Mouse (Mus musculus) G1E (cell line): ENCODE measurements at regions not wholly inside any gene's neighbourhood (a gene's known extent, or its start where the extent isn't known, plus 50 kb on each side); places are given as distances from the start of the nearest gene placed in this dataset.

Source experiments
- CTCF ChIP-seq: IDR thresholded peaks from 2 replicates; pipeline ENCODE4 v1.5.1; 2012; ENCODE audit warnings: low read depth, low read length, inconsistent platforms, mixed read lengths
- TAL1 ChIP-seq: conservative IDR thresholded peaks from 2 replicates; pipeline ENCODE4 v1.6.1; 2012; ENCODE audit warnings: low read depth, low read length, inconsistent platforms, mixed read lengths

- TF ChIP-seq CTCF (no peak), TAL1 (no peak)
These were observed 311.2 kb upstream of the Spag17 start for GRCm38 (mm10) chr3:99573977-99574373.
